Mouse (Mus musculus) midbrain, postnatal 0 days (tissue): ENCODE results near the gene Tns3. TPM values are rescaled to one million over a fixed set of nuclear protein-coding genes. Genes with fewer than 3 reads are reported as not detected.

Experiments used
- ATAC-seq: fragments of 200-750 bp; cut with Nextera tagmentation; 2 replicates; pipeline ENCODE4 v1.8.0; 2017; ENCODE audit warnings: moderate number of reproducible peaks, mild to moderate bottlenecking, moderate TSS enrichment, moderate library complexity; ENCODE audit not compliant: low FRiP score
- DNase-seq: peaks from one replicate; pipeline ENCODE4 v3.0.0-alpha.2; 2015; ENCODE audit warnings: low spot score
- H3K27ac ChIP-seq: fragments of 300-500 bp; sonication (generic); 2 replicates; pipeline ENCODE4 v1.5.1; 2014; ENCODE audit warnings: low read depth, mild to moderate bottlenecking, low read length, mixed read lengths
- H3K27me3 ChIP-seq: fragments of 300-500 bp; sonication (generic); 2 replicates; pipeline ENCODE4 v1.6.1; 2014; ENCODE audit warnings: low read length, control low read depth, mixed read lengths; ENCODE audit not compliant: insufficient read depth
- H3K36me3 ChIP-seq: fragments of 300-500 bp; sonication (generic); 2 replicates; pipeline ENCODE4 v1.6.1; 2014; ENCODE audit warnings: low read length, control low read depth, mixed read lengths; ENCODE audit not compliant: insufficient read depth
- H3K4me1 ChIP-seq: fragments of 300-500 bp; sonication (generic); 2 replicates; pipeline ENCODE4 v1.6.1; 2014; ENCODE audit warnings: mild to moderate bottlenecking, control low read depth, antibody characterized with exemption, low read length, mixed read lengths; ENCODE audit not compliant: insufficient read depth
- H3K4me2 ChIP-seq: fragments of 300-500 bp; sonication (generic); 2 replicates; pipeline ENCODE4 v1.6.1; 2014; ENCODE audit warnings: low read depth, mild to moderate bottlenecking, low read length, mixed read lengths; ENCODE audit not compliant: poor library complexity, severe bottlenecking
- H3K4me3 ChIP-seq: fragments of 300-500 bp; sonication (generic); 2 replicates; pipeline ENCODE4 v1.5.1; 2014; ENCODE audit warnings: low read depth, mild to moderate bottlenecking, low read length, moderate library complexity
- H3K9ac ChIP-seq: fragments of 300-500 bp; sonication (generic); replicated peaks from 2 replicates; pipeline ENCODE4 v1.6.1; 2014; ENCODE audit warnings: mild to moderate bottlenecking, low read length, moderate library complexity, mixed read lengths; ENCODE audit not compliant: poor library complexity, severe bottlenecking
- H3K9me3 ChIP-seq: fragments of 300-500 bp; sonication (generic); 2 replicates; pipeline ENCODE4 v1.6.1; 2016; ENCODE audit warnings: low read length, control low read depth
- CTCF ChIP-seq: IDR thresholded peaks from 2 replicates; pipeline ENCODE4 v1.5.1; 2016; ENCODE audit warnings: antibody characterized with exemption, mild to moderate bottlenecking
- WGBS: fragments of 180-500 bp; shearing (Covaris S2); extraction: QIAGEN DNeasy Blood & Tissue Kit; methylation state at CpG from one replicate; pipeline ENCODE4 v1.1.7; 2014; 5-methylcytosine and 5-hydroxymethylcytosine counted together
- polyA plus RNA-seq: library from polyadenylated mRNA; unstranded; fragments of >200 nt; fragmentation: Nextera tagmentation; extraction: Ambion mirVana; gene quantifications from 2 replicates; pipeline ENCODE4 v1.2.1, GENCODE M21; 2015
- total RNA-seq: library from RNA; depleted of rRNA; stranded (reverse); fragments of >200 nt; gene quantifications from 2 replicates; pipeline ENCODE4 v1.2.3, GENCODE M21; 2014

Gene Tns3
- total and polyA plus RNA-seq, 2 experiments from 2014 or later: 4.9 to 38.7 TPM

GRCm38 (mm10) chr11:8663444-8664392 lies 617 bp downstream of the Tns3 start:
- peaks cover 8% of the 10 kb centered on the region; the same call in 1 of the 2 replicates for H3K4me1 ChIP-seq
- ATAC-seq (peak; percentile 59), DNase-seq (peak; percentile 46)
- no peaks in the 10 kb centered on the region for H3K9me3 ChIP-seq
- peak overlapping the region; percentile 49 for H3K4me3 ChIP-seq
- TF ChIP-seq CTCF: no peak; the same call in 1 of the 2 replicates
- WGBS: 1% methylated on average over 46 of the region's 52 CpGs
- peak overlapping the region; percentile 81 for H3K4me2 ChIP-seq
- H3K27ac ChIP-seq: no peak overlapping the region
- H3K36me3 ChIP-seq: no peaks in the 10 kb centered on the region
- H3K27me3 ChIP-seq: no peaks in the 10 kb centered on the region
- peak overlapping the region; percentile 71 for H3K9ac ChIP-seq

- Histone ChIP-seq H3K9me3 (no peaks in the 10 kb centered on the region), H3K27me3 (no peaks in the 10 kb centered on the region), H3K4me1 (peaks cover 8% of the 10 kb centered on the region; the same call in 1 of the 2 replicates), H3K36me3 (no peaks in the 10 kb centered on the region), H3K4me3 (peak overlapping the region; percentile 49; the same call in 1 of the 2 replicates), H3K27ac (no peak overlapping the region), H3K9ac (no peak overlapping the region), H3K4me2 (peak overlapping the region; percentile 81)
- TF ChIP-seq CTCF: no peak
- ATAC-seq: no peak
- no peak for DNase-seq
- 52% methylated on average over 4 of the region's 4 CpGs for WGBS
Measured at GRCm38 (mm10) chr11:8662706-8663429, 1.5 kb downstream of the Tns3 start.

DNA sequence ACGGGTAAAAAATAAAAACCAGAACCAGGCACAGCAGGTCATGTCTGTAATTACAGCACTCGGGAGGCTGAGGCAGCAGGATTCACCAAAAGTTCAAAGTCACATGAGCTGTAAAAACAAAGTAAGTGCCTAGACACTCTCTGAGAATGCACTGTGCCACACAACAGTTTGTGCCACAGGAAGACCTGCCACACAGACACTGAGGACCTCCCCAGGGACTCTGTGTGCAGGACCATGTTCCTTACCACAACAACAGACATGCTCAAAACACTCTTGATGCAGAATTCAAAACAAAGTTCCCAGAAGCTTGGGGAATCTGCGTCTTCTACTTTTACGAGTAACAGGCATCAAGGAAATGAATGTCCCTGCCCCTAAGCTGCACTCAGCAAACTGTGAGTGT lies 3.4 kb downstream of the Tns3 start:
- no peaks in the 10 kb centered on the region for H3K27me3 ChIP-seq
- TF ChIP-seq CTCF: no peak
- DNase-seq (no peak), ATAC-seq (no peak)
- WGBS: 81% methylated on average over 4 of the region's 4 CpGs
- no peak overlapping the region for H3K27ac ChIP-seq
- no peak overlapping the region for H3K4me3 ChIP-seq
- H3K36me3 ChIP-seq: no peaks in the 10 kb centered on the region
- no peak overlapping the region for H3K9ac ChIP-seq
- no peaks in the 10 kb centered on the region for H3K9me3 ChIP-seq
- peaks cover 8% of the 10 kb centered on the region; the same call in 1 of the 2 replicates for H3K4me1 ChIP-seq
- H3K4me2 ChIP-seq: no peak overlapping the region

DNA sequence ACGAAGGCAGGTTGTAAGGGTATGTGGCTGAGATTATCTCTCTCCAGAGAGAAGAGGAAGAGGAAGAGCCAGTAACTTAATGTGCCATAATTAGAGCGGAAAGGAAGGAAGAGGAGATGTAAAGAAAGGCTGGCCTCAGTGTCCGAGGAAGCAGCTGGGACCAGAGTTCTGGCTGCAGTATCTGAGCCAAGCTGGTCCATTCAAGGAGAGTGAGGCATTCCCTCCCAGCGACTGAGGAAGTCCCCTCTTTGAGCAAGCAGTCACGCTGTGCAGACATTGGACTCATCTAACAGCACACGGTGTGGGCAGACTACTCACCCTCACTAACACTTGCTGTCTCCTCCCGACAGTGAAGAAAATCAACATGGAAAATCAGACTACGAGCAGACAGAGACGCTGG lies 4.5 kb downstream of the Tns3 start:
- no peak overlapping the region for H3K27ac ChIP-seq
- no peaks in the 10 kb centered on the region for H3K36me3 ChIP-seq
- 59% methylated on average over 9 of the region's 9 CpGs for WGBS
- TF ChIP-seq CTCF: no peak
- H3K9me3 ChIP-seq: no peaks in the 10 kb centered on the region
- peaks cover 8% of the 10 kb centered on the region; the same call in 1 of the 2 replicates for H3K4me1 ChIP-seq
- ATAC-seq: no peak
- no peak for DNase-seq
- H3K4me2 ChIP-seq: no peak overlapping the region
- no peak overlapping the region for H3K4me3 ChIP-seq
- H3K27me3 ChIP-seq: no peaks in the 10 kb centered on the region
- no peak overlapping the region for H3K9ac ChIP-seq

DNA sequence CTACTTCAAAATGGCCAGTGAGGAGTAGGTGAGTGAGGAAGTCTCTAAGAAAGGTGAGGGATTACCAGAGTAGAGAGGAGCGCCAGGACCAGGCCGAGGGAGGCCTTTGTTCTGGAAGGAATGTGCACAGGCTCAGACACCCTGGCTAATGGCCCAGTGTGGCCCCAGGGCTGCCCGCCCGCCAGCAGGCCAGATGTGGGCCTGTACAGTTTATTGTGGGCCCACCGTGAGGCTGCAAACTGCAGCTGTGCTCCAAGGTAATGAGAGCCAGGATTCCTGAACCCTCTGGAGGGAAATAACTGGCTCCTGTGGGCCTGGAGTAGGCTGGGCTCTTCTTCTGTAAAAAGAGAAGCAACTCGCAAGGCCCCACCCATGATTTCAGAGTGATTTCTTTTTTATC lies 5.3 kb downstream of the Tns3 start:
- Histone ChIP-seq H3K36me3 (no peaks in the 10 kb centered on the region), H3K27me3 (no peaks in the 10 kb centered on the region), H3K9ac (no peak overlapping the region), H3K27ac (no peak overlapping the region), H3K9me3 (no peaks in the 10 kb centered on the region), H3K4me2 (no peak overlapping the region), H3K4me1 (peaks cover 5% of the 10 kb centered on the region; the same call in 1 of the 2 replicates), H3K4me3 (no peak overlapping the region)
- DNase-seq (no peak), ATAC-seq (no peak)
- TF ChIP-seq CTCF: no peak
- 67% methylated on average over 6 of the region's 6 CpGs for WGBS

DNA sequence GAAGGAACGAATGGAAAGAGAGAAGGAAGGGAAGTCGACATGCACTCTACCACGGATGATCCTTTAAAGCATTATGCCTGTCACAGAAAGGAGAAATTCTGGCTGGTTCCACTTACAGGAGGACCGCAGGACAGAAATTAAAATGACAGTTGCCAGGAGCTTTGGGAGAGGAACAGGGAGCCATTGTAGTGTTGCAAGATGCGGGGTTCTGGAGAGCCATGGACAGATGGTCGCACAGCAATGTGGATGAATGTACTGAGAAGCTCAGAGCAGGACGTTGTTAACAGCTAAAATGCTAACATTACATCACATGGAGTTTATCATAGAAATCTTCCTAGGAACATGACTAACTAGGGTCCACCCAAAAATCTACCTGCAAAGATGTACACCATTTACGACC lies 6.8 kb downstream of the Tns3 start:
- H3K4me3 ChIP-seq: no peak overlapping the region
- no peaks in the 10 kb centered on the region for H3K27me3 ChIP-seq
- ATAC-seq: no peak
- H3K9me3 ChIP-seq: no peaks in the 10 kb centered on the region
- H3K27ac ChIP-seq: no peak overlapping the region
- WGBS: 83% methylated on average over 8 of the region's 8 CpGs
- no peaks in the 10 kb centered on the region for H3K4me1 ChIP-seq
- no peak for TF ChIP-seq CTCF
- no peaks in the 10 kb centered on the region for H3K36me3 ChIP-seq
- no peak overlapping the region for H3K9ac ChIP-seq
- DNase-seq: no peak
- no peak overlapping the region for H3K4me2 ChIP-seq
